Mouse (Mus musculus) gastrocnemius, postnatal 14 days (tissue): ENCODE data around the gene Sh3bgrl. TPM values are rescaled to one million over a fixed set of nuclear protein-coding genes. Genes with fewer than 3 reads are reported as not detected.

Source experiments
- DNase-seq: peaks from one replicate; pipeline ENCODE4 v3.0.0; 2021; ENCODE audit warnings: mixed read lengths
- intact Hi-C: fragments of 180-260 bp; cut with DNase I; formaldehyde crosslinking; loops from one replicate; pipeline ENCODE4 v1.15.1; 2025; ENCODE audit warnings: low total_unique reads
- total RNA-seq, 2 experiments: library from RNA; stranded (reverse); gene quantifications; 2 replicates each; pipeline ENCODE4 v1.2.3; 2021

Sh3bgrl gene
- total RNA-seq, 2 experiments from 2014 or later = 21.8 to 24.3 TPM

- DNase-seq = no peak
- intact Hi-C loops = no loop called here
Measured at GRCm38 (mm10) chrX:109127551-109128088, 32.5 kb downstream of the Sh3bgrl start.

GRCm38 (mm10) chrX:109130066-109130465, 34.9 kb downstream of the Sh3bgrl start:
- no peak for DNase-seq
- intact Hi-C loops = no loop called here

GRCm38 (mm10) chrX:109131834-109132233, 36.7 kb downstream of the Sh3bgrl start:
- no peak for DNase-seq
- intact Hi-C loops = no loop called here

GRCm38 (mm10) chrX:109132463-109132862, 37.3 kb downstream of the Sh3bgrl start:
- intact Hi-C loops = no loop called here
- no peak for DNase-seq

- DNase-seq = no peak
- intact Hi-C loops = no loop called here
Measured at GRCm38 (mm10) chrX:109133500-109133899, 38.3 kb downstream of the Sh3bgrl start.

GRCm38 (mm10) chrX:109136306-109136705, 41.1 kb downstream of the Sh3bgrl start:
- intact Hi-C loops = no loop called here

GRCm38 (mm10) chrX:109136820-109137219, 41.7 kb downstream of the Sh3bgrl start:
- intact Hi-C loops = no loop called here

More at GRCm38 (mm10) chrX:109136306-109136705, 41.1 kb downstream of the Sh3bgrl start:
- DNase-seq = no peak

GRCm38 (mm10) chrX:109137295-109137694, 42.1 kb downstream of the Sh3bgrl start:
- intact Hi-C loops = no loop called here
- no peak for DNase-seq

More at GRCm38 (mm10) chrX:109136820-109137219, 41.7 kb downstream of the Sh3bgrl start:
- DNase-seq = no peak

- DNase-seq = no peak
- intact Hi-C loops = no loop called here
Measured at GRCm38 (mm10) chrX:109141337-109141870, 46.2 kb downstream of the Sh3bgrl start.

GRCm38 (mm10) chrX:109142281-109142680, 47.1 kb downstream of the Sh3bgrl start:
- intact Hi-C loops = no loop called here
- DNase-seq = no peak

- DNase-seq = no peak
Measured at GRCm38 (mm10) chrX:109145779-109146178, 50.6 kb downstream of the Sh3bgrl start.

GRCm38 (mm10) chrX:109147108-109147507, 51.9 kb downstream of the Sh3bgrl start:
- intact Hi-C loops = no loop called here

More at GRCm38 (mm10) chrX:109145779-109146178, 50.6 kb downstream of the Sh3bgrl start:
- intact Hi-C loops = no loop called here

GRCm38 (mm10) chrX:109151228-109151627, 56.1 kb downstream of the Sh3bgrl start:
- DNase-seq = no peak
- intact Hi-C loops = no loop called here

More at GRCm38 (mm10) chrX:109147108-109147507, 51.9 kb downstream of the Sh3bgrl start:
- DNase-seq = no peak

- intact Hi-C loops = no loop called here
- DNase-seq = no peak
Measured at GRCm38 (mm10) chrX:109160326-109160725, 65.2 kb downstream of the Sh3bgrl start.

GRCm38 (mm10) chrX:109160901-109161300, 65.7 kb downstream of the Sh3bgrl start:
- intact Hi-C loops = no loop called here
- DNase-seq = no peak

- intact Hi-C loops = no loop called here
- DNase-seq = no peak
Measured at GRCm38 (mm10) chrX:109175038-109175437, 79.9 kb downstream of the Sh3bgrl start.

- intact Hi-C loops = no loop called here
- no peak for DNase-seq
Measured at GRCm38 (mm10) chrX:109175470-109175869, 80.3 kb downstream of the Sh3bgrl start.

- intact Hi-C loops = no loop called here
- no peak for DNase-seq
Measured at GRCm38 (mm10) chrX:109184706-109185478, 89.7 kb downstream of the Sh3bgrl start.

- DNase-seq = no peak
- intact Hi-C loops = no loop called here
Measured at GRCm38 (mm10) chrX:109189607-109190006, 94.4 kb downstream of the Sh3bgrl start.

GRCm38 (mm10) chrX:109190969-109191368, 95.8 kb downstream of the Sh3bgrl start:
- DNase-seq = no peak
- intact Hi-C loops = no loop called here

GRCm38 (mm10) chrX:109191436-109191835, 96.3 kb downstream of the Sh3bgrl start:
- no peak for DNase-seq

More at GRCm38 (mm10) chrX:109191436-109191835, 96.3 kb downstream of the Sh3bgrl start:
- intact Hi-C loops = no loop called here
